Mouse (Mus musculus) spleen, adult 12 weeks (tissue): ENCODE results near the gene Phf11b.
A peak's percentile ranks its signal among the peaks of the same experiment; 100 is the strongest.
"Not testable (repeated sequence)": the region's sequence is repeated elsewhere in the genome, so short reads cannot be mapped to it uniquely, and the experiment has no call there.

Experiments used
- DNase-seq: peaks from one replicate; pipeline ENCODE4 v3.0.0; 2022; ENCODE audit warnings: low spot score

Phf11b gene

DNA sequence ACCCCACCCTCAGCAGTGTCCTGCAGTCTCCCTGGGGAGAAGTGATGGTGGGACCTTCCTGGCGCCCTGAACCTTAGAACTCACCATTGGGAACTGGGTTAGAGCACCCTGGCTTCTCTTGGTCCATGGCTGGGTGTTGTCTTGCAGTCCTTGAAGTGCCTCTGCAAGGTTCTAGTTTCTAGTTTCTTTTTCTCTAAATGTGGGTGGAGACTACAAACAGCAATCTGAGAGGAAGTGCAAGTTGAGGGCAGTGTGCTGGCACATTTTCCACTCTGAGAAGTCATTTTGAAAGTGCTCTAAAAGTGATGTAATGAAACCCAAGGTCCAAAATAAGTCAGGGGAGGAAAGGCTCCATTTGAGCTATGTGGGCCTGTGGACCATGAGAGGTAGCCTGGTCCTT, at the start of gene Phf11b:
Phf11b (minus strand) TSS at position 163 of the 400 bp plus-strand sequence.
- DNase-seq = peak; percentile 13

DNA sequence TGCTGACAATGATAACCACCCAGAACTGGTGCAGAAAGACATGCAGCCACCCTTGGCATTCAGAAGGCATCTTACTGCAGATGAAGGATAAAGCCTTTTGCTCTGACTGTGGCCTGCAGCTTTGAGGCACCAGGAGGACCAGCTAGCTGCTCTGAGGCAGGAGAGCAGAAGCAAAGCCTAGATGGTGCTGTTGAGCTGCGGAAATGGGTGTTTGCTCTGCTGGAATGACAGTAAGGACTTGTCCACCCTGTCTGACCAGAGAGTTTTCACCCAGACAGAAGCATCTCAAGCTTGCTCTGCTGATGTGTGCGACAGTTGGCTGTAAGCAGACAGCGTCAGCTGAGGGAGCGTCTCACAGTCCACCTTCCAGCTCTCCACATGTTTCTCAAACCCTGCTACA, 49.0 kb upstream of the Phf11b start:
- DNase-seq = not testable (repeated sequence)

DNA sequence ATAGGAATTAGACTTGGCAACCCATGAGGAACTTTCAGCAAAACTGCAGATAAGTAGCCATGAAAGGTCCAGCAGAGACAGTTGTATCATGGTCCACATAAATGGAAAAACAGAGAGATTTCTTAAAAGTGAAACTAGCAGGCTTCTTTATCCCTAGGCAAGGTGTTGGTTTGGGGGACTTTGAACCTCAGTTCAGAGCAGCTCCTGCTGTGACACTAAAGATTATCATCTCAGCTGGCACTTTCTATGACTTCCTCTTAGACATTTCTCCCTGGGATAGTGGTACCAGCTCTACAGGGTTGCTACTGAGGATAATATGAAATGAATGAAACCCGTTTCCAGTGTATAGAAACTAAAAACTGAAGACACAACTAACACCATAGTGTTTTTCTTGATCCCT, 48.4 kb upstream of the Phf11b start:
- no peak for DNase-seq

DNA sequence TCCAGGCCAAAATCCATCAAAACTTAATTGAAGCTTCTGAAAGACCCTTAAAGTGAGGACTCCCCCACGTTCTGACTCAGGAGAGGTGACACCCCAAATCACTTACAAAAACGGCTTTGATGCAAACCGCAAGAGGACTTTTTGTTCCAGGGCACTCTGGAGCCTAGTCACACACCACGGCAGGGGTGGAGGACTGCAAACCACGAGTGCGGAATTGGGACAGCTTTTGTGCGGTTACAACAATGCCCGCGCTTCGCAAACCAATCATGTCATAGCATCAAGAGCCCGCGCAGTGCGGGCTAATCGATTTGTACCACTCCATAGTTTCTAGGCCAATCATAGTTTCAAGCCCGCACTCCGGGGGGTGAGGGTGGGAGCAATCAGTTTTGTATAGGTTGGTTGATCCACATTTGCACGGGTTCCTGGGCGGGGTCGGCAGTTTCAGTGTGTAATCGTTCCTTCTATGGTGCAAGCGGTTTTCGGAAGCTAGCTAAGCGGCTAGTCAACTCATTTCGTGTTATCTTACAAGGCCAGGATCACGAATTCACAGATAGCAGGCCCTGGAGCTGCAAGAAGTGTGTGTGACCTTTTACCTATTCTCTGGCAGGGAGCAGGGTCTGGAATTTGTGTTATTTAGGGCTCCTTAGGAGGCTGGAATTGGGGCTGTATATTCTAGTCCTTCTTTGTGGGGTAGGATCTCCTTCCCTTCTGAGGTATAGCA, 29.4 kb upstream of the Phf11b start:
- DNase-seq = no peak

DNA sequence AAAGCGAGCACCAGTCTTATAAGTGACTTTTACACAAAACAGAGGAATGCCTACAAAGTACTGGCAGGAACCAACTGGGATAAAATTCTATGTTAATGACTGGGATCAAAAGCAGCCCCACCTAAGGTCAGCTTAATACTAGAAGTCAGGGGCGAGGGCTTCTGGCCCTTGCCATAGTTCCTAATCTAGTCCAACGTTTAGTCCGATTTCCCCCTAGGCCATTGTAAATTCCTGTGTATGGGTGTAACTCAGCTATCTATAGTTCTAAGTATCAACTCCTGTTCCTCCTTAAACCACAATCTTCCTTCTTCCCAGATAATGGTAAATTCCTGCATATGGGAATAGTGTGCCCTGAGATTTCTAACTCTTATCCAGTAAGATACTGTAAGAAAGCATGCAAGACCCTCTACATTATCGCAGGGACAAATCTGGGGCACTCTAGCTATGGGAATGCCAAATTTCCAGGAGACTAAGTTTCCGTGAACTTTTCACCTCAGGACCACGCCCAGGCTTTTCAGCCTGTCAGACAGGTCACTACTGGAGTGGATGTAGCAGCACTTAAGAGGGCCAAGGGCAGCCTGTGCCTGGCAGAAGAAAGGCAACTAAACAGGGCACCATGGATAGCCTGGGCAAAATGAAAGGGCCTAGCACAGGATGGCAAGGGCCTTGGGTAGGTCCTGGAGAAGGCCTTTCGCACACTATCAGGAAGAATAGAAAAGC, 25.4 kb upstream of the Phf11b start:
- no peak for DNase-seq

DNA sequence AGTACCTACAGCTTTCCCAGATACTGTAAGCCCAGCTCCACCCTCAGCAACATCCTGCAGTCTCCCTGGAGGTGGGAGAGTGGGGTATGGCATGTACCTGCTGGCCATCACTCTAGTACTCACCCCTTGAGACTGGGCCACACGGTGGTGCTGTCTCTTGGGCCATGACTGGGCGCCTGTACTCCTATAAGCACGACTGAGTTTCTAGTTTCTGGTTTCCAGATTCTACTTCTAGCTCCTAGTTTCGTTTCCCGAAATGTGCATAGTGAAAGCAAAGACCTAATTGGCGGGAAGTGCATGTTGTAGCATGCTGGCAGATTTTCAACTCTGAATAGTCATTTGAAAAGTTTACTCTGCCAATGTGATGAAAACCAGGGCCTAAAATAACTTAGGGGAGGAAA, 24.1 kb upstream of the Phf11b start, which contains the start of gene Phf11d:
Phf11d (minus strand) TSS at position 227 of the 401 bp plus-strand sequence.
- DNase-seq = no peak

DNA sequence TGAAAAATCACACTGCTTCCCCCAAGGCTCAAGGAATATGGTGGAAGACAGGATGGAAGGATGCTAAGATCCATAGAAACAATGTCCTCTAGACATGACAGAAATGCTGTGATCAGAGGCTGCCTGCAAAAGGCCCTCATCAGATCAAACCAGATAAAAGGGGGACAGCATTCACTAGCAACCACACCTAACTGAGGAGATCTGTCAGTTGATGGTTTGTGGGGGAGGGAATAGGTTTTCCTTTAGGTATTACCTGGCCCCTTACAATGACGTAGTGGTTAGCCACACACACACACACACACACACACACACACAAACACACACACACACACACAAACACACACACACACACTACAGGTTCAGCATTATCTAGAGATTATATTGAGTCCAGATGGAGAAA, 1.6 kb downstream of the Phf11b start:
- DNase-seq = no peak

DNA sequence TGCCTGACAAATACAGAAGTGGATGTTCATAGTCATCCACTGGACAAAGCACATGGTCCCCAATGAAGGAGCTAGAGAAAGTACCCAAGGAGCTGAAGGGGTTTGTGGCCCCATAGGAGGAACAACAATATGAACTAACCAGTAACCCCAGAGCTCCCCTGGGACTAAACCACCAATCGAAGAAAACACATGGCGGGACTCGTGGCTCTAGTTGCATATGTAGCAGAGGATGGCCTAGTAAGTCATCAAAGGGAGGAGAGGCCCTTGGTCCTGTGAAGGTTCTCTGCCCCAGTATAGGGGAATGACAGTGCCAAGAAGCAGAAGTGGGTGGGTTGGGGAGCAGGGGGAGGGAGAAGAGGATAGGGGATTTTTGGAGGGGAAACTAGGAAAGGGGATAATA, 5.1 kb downstream of the Phf11b start:
- not testable (repeated sequence) for DNase-seq

DNA sequence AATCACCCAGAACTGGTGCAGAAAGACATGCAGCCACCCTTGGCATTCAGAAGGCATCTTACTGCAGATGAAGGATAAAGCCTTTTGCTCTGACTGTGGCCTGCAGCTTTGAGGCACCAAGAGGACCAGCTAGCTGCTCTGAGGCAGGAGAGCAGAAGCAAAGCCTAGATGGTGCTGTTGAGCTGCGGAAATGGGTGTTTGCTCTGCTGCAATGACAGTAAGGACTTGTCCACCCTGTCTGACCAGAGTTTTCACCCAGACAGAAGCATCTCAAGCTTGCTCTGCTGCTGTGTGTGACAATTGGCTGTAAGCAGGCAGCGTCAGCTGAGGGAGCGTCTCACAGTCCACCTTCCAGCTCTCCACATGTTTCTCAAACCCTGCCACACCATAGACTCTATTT, 10.7 kb downstream of the Phf11b start:
- DNase-seq = not testable (repeated sequence)

DNA sequence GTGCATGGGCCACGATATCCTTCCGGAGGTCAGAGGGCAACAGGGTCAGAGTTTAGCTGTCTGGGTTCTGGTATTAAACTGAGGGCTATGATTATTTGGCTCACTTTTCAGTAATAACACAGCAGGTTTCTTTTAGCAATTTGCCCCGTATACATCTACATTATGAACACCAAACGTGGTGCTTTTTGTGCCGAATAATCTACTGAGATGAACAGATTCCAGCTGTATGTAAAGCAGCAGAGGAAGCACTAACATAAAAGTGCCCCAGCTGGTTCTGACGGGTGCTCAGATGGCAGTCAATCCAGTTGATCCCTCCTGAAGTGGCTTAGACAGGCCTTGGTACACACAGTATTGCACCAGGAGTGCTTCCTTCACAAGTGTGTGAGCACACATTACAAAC, 21.2 kb downstream of the Phf11b start:
- not testable (repeated sequence) for DNase-seq

DNA sequence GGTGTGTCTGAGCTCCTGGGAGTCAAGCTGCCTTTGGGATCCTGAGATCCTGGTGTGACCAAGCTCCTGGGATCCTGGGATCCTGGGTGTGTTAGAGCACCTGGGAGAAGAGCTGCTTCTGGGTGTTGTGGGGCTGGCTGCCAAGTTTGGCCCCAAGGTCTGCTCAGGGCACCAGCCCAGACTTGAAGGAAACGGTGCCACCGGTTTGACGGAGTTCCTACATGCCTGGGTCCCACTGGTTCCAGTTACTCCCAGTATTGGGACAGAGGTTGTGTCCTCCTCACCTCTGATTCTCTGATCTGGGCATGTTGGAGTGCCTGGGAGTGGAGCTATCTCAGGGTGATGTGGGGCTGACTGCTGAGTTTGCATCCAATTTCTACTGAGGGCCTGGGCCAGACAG, 22.1 kb downstream of the Phf11b start:
- not testable (repeated sequence) for DNase-seq

DNA sequence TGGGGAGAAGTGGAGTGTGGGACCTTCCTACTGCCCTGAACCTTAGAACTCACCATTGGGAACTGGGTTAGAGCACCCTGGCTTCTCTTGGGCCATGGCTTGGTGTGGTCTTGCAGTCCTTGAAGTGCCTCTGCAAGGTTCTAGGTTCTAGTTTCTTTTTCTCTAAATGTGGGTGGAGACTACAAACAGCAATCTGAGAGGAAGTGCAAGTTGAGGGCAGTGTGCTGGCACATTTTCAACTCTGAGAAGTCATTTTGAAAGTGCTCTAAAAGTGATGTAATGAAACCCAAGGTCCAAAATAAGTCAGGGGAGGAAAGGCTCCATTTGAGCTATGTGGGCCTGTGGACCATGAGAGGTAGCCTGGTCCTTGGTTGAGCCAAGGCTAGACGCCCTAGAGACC, 43.8 kb downstream of the Phf11b start, which contains the start of gene Phf11a:
Phf11a (minus strand) TSS at position 132 of the 400 bp plus-strand sequence.
- not testable (repeated sequence) for DNase-seq

DNA sequence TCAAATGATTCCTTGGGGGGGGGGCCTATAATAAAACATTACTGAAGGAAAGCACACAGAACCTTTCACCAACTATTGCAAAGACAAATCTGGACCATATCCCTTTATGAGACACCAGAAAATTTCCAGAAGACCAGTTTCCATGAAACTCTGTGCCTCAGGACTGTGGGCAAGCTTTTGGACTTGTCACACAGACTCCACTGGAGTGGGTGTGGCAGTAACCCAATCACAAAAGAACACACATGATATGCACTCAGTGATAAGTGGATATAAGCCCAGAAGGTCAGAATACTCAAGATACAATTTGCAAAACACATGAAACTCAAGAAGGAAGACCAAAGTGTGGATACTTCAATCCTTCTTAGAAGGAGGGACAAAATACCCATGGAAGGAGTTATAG, 49.4 kb downstream of the Phf11b start:
- DNase-seq = not testable (repeated sequence)

DNA sequence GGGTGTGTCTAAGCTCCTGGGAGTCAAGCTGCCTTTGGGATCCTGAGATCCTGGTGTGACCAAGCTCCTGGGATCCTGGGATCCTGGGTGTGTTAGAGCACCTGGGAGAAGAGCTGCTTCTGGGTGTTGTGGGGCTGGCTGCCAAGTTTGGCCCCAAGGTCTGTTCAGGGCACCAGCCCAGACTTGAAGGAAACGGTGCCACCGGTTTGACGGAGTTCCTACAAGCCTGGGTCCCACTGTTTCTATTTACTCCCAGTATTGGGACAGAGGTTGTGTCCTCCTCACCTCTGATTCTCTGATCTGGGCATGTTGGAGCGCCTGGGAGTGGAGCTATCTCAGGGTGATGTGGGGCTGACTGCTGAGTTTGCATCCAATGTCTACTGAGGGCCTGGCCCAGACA, 66.2 kb downstream of the Phf11b start:
- DNase-seq = not testable (repeated sequence)
